Mouse (Mus musculus) embryonic fibroblast, embryonic 13.5 days (primary cell): ENCODE data around the gene Pdik1l.
"Not testable (repeated sequence)": the region's sequence is repeated elsewhere in the genome, so short reads cannot be mapped to it uniquely, and the experiment has no call there.

Source experiments
- CTCF ChIP-seq: IDR thresholded peaks from 2 replicates; pipeline ENCODE4 v1.5.1; 2011; ENCODE audit warnings: mild to moderate bottlenecking, control low read depth, low read length, moderate library complexity, borderline replicate concordance; ENCODE audit not compliant: insufficient read depth
- POLR2A ChIP-seq: IDR thresholded peaks from 2 replicates; pipeline ENCODE4 v1.6.1; 2011; ENCODE audit warnings: low read depth, mild to moderate bottlenecking, control low read depth, low read length, moderate library complexity

- TF ChIP-seq CTCF, POLR2A: not testable (repeated sequence)
Observed at GRCm38 (mm10) chr4:134269622-134270021, 18.1 kb downstream of the Pdik1l start.
